Mouse (Mus musculus) heart, adult 9 months (tissue): Measurements from ENCODE around the gene Alkbh6.

ENCODE experiments used
- DNase-seq, 2 experiments: peaks; one replicate each; pipeline ENCODE4 v3.0.0; 2022; ENCODE audit warnings: low spot score in 2 of 2

Alkbh6 gene

GRCm38 (mm10) chr7:30295103-30295502 lies 13.4 kb upstream of the Alkbh6 start:
- DNase-seq, result peak; percentile 65 to 68

DNA sequence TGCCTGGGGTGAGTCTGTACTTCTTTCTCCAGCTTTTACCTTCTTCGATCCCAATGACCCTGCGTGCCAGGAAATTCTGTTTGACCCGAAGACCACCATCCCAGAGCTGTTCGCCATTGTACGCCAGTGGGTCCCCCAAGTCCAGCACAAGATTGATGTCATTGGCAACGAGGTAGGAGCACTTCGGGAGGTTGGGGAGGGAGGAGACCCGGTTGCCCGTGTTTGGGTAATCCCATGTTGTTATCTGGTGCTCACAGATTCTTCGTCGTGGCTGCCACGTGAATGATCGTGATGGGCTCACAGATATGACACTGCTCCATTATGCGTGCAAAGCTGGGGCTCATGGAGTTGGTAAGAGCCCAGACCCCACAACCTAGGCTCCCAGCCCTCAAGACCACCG lies 11.7 kb upstream of the Alkbh6 start:
- DNase-seq, result no peak

- DNase-seq, result no peak
These were observed 11.3 kb upstream of the Alkbh6 start for GRCm38 (mm10) chr7:30297266-30297665.

DNA sequence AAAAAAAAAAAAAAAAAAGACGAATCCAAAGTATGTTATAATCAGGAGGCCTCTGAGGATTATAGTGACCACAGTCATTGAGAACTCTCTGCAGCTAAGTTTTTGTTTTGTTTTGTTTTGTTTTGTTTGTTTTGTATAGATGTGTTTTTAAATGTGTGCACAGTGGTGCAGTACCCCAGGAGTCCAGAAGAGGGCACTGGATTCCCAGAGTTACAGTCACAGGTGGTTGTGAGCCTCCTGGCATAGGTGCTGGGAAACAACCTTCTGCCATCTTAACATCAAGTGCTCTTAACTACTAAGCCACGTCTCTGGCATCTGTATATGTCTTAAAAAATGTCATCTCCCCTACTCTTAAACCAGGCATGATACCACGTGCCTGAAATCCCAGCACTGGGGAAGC lies 7.6 kb upstream of the Alkbh6 start:
- no peak for DNase-seq

DNA sequence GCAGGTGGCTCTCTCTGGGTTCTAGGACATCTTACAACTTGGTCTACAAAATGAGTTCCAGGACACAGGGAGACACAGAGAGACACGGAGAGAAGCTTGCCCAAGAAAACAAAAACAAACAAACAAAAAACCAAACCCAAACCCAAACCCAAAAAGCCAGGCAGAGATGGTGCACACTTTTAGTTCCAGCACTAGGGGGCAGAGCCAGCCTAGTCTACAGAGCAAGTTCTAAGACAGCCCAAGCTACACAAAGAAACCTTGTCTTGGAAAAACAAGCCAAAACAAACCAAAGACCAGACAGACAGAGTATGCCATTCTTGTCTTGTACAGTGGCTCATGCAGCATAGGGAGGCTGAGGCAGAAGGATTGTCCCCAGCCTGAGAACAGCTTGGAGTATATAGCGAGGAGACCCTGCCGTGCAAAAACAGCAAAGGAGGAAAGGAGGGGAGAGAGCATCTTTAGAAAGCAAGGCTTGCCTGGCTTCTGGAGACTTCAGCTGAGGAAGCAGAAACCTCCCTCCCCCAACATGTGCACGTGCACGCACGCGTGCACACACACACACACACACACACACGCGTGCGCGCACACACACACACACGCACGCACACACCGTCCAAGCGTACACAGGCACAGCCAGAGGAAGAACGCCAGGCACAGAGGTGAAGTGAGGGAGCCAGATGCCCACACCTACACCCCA lies 2.3 kb upstream of the Alkbh6 start:
- DNase-seq, result no peak

- DNase-seq, result no peak
These were observed 1.0 kb downstream of the Alkbh6 start for GRCm38 (mm10) chr7:30309395-30310129.

DNA sequence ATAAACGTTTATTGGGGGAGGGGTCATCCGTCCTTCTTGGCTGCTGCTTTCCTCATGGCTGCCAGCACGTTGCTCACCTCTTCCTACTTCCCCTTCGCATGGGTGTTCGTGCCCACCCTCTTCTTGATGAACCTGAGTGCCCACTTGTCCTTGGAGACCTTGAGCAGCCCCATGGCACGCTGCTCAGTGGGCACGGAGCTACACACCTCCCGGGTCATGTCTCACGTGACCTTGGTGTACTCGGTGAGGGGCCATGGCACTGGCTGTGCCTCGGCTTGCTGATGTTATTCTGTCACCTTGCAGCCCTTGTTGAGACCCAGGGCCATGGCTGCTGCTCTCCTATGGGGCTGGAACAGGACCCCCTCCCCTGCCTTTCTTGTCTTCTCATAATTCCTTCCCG lies 1.6 kb downstream of the Alkbh6 start:
- no peak for DNase-seq

GRCm38 (mm10) chr7:30313666-30314320 lies 5.3 kb downstream of the Alkbh6 start:
- no peak for DNase-seq

DNA sequence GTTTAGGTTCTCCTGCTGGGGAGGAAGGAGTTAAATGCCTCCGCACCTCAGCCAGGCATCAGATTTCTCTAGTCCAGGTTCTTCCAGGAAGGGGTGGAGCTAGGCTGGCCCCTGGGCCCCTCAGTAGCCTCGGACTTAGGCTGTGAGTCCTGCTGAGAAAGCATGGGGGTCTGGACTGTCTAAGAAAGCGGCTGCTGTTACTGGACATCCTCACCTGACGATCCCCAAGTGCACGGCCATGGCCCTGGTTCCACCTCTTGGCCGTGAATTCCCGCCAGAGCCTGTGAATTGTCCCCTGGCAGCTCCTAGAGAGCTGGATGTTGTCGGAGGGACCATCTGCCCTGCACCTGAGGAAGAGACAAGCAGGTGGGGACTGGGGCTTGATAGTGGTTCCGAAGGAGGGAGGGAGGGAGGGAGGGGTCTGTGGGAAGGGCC lies 6.2 kb downstream of the Alkbh6 start, which contains the start of gene Syne4:
Gene Syne4, plus strand, starts transcription at position 87 of the 435 bp plus-strand sequence.
- no peak for DNase-seq

GRCm38 (mm10) chr7:30315559-30316529 lies 7.3 kb downstream of the Alkbh6 start:
- DNase-seq, result no peak

- no peak for DNase-seq
These were observed 9.6 kb downstream of the Alkbh6 start for GRCm38 (mm10) chr7:30318142-30318541.

DNA sequence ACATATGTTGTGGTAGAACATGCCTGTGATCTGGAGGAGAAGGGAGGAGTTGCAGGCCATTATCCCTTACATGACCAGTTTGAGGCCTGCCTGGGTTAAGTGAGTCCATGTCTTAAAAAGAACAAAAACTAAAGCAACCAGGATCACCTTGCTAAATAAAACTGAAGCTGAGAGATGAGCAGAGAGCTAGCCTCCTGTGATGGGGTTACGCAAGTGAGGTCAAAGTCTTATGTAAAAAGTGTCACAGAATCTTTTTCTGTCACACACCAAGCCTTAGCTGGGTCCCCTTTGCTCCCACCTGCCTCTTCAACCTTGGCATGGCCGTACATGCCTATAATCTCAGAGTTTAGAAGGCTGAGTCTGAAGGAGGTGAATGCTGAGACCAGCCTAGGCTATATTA lies 12.4 kb downstream of the Alkbh6 start:
- no peak for DNase-seq

- DNase-seq, result peak; percentile 67 to 71
These were observed 13.2 kb downstream of the Alkbh6 start, which contains the start of gene E130208F15Rik for GRCm38 (mm10) chr7:30321539-30322284. E130208F15Rik (plus strand) TSS chr7:30321740.

- DNase-seq, result peak; percentile 97 to 98
These were observed 13.8 kb downstream of the Alkbh6 start for GRCm38 (mm10) chr7:30322285-30322667.

DNA sequence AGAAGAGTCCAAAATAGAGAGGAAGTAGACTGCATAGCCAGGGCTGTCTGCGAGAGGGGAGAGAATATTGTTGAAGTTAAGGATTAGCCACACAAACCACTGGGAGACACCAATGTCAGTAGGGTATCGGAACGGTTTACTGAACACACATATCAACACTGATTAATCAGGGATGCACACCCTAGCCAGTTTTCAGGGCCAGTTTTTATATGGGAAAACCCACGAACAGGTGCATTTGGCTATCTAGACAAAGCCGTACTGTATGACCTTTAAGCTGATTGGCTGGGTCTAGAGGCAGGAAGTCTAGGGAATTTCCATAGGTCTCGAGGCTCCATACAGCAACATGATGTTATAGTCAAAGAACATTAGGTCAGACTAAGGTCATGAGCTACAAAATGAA lies 14.3 kb downstream of the Alkbh6 start:
- DNase-seq, result no peak

DNA sequence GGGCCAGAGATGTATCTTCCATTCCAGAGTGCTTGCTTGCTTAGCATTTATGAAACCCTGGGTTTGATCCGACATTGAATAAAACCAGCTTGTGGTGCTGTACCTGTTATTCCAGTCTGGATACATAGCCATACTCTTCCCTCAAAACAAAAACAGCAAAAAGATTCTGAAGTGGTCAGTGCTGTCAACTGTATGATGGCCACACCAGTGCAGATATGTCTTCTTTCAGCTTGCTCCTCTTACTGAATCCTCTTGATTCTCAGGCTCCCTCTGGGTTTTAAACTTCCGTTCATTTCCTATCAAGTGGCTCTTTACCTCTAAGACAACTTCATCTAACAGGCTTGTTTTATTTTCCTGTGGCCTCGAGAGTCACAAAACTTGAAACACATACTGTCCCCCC lies 15.3 kb downstream of the Alkbh6 start, which contains the start of gene Sdhaf1:
Gene Sdhaf1, minus strand, starts transcription at position 101 of the 400 bp plus-strand sequence.
- no peak for DNase-seq

GRCm38 (mm10) chr7:30324300-30324944 lies 15.9 kb downstream of the Alkbh6 start:
- DNase-seq, result no peak

- DNase-seq, result peak in 1 of 2 experiments; percentile 26
These were observed 16.8 kb downstream of the Alkbh6 start for GRCm38 (mm10) chr7:30325364-30325763.

DNA sequence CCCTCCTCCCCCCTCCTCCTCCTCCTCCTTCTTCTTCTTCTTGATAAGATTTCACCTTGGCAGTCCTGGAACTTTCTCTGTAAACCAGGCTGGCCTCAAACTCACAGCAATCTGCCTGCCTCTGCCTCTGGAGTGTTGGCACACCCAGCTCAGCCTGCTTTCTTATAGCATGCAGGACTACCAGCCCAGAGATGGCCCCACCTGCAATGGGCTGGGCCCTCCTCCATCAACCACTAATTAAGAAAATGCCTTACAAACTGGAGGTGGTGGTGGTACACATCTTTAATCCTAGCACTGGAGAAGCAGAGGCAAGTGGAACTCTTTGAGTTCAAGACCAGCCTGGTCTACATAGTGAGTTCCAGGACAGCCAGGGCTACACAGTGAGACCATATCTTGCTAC lies 17.9 kb downstream of the Alkbh6 start:
- no peak for DNase-seq

DNA sequence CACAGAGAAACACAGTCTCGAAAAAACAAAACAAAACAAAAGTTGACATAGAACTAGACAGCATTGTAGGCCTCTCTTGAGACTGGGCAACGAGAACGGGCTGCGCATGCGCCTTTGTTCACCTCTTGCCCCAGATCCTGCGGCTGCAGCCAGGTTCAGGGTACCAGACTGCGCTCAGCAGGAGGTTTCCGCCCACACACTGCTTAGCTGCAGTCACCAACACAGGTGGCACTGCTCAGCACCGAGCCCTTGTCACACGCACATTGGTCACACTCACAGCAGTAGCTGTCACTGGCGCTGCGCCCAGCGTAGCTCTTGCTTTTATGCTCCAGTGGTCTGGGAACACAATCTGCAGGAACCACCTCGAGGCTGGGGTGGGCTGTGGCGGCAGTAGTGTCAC lies 18.6 kb downstream of the Alkbh6 start:
- DNase-seq, result no peak
